Mouse (Mus musculus) heart, adult 2 months (tissue): ENCODE data around the gene Fubp1.

Source experiments
- CTCF ChIP-seq: fragments of 200-600 bp; IDR thresholded peaks from 2 replicates; pipeline ENCODE4 v1.8.1; 2022; ENCODE audit warnings: antibody characterized with exemption, mild to moderate bottlenecking, moderate library complexity
- POLR2A ChIP-seq: fragments of 200-500 bp; IDR thresholded peaks from 2 replicates; pipeline ENCODE4 v1.6.1; 2011; ENCODE audit warnings: mild to moderate bottlenecking, low read depth, low read length, control low read depth; ENCODE audit not compliant: insufficient read depth

DNA sequence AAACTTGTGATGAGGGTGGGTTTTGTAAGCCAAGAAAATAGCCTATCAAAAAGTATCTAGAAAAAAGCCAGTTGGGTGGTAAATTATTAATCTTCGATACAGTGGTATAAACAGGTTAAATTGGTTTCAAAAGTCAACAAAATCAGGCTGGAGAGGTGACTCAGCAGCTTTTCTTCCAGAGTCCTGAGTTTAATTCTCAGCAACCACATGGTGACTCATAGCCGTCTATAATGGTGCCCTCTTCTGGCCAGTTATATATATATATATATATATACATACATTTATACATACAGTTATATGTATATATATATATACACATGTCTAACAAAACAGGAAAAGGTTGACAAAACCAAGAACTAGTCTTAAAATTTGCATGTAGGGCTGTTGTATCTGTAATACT lies 28.6 kb downstream of the Fubp1 start:
- TF ChIP-seq CTCF (peak; percentile 51), POLR2A (no peak)
